Mouse (Mus musculus): ENCODE data around the gene Cda.

DNA sequence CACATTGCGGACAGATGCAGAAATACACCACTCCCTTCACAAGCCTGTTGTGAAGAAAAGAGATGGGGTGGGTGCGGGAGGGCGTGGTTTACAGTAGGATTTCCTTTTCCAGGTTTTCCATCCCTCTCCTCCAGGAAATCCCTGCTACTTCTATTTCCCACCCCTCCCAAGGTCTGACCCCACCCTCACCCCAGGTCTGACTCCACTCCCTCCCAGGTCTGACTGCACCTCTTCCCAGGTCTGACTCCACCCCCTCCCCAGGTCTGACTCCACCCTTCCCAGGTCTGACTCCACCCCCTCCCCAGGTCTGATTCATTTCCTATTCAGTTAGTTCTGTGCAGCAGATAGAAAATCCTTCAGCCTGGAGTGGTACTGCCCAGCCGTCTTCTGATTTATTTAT is 16.0 kb upstream of the Cda start:
- TF ChIP-seq CTCF (IDR thresholded peaks at IDR 0.05; ENCODE audit: control insufficient read depth, insufficient read depth, low read length): no peak
- TF ChIP-seq POLR2A (IDR thresholded peaks at IDR 0.05; ENCODE audit: borderline replicate concordance, control insufficient read depth, low read depth, low read length): no peak
